Mouse (Mus musculus) urinary bladder, postnatal 10 days (tissue): Measurements from ENCODE around the gene Ppm1j.
"Not testable (repeated sequence)": the region's sequence is repeated elsewhere in the genome, so short reads cannot be mapped to it uniquely, and the experiment has no call there.

Experiments used
- DNase-seq: peaks from one replicate; pipeline ENCODE4 v3.0.0; 2022; ENCODE audit warnings: low spot score

The Ppm1j gene

DNA sequence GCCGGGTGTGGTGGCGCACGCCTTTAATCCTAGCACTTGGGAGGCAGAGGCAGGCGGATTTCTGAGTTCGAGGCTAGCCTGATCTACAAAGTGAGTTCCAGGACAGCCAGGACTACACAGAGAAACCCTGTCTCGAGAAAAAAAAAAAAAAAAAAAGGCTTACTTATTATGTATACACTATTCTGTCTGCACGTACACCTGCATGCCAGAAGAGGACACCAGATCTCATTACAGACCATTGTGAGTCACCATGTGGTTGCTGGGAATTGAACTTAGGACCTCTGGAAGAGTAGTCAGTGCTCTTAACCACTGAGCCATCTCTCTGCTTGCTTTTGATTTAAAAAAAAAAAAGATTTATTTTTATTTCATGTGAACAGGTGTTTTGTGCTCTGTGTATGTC is 32.4 kb downstream of the Ppm1j start:
- DNase-seq, result not testable (repeated sequence)

DNA sequence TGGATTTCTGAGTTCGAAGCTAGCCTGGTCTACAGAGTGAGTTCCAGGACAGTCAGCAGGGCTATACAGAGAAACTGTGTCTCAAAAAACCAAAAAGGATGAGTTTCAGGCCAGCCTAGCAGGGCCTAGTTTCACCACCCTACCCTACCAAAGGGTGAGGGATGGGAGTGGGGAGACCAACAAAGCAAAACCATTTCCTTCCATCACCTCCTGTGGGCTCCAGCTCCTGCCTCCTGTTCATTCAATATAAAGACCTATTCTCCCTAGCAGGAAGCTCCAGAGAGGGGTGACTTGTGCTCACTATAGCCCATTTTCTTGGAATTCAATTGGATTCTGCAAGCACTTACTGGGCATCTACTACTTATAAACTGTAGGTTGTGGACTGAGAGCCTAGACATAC is 33.9 kb downstream of the Ppm1j start:
- DNase-seq, result no peak

DNA sequence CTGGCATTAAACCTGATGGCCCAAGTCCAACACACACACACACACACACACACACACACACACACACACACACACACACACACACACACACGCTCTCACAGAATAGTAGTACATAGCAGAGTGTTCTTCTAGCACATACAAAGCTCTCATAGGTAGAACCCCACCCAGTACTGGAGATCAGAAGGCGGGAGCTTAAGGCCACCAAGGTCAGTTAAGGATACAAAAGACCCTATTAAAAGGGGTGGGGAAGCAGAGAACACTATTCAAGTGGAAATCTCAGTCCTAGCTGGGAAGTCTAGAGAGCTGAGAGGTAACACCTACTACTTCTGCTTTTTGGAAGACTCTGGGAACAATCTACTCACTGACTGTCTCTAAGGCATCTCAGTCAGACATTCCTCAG is 34.5 kb downstream of the Ppm1j start:
- DNase-seq, result no peak

DNA sequence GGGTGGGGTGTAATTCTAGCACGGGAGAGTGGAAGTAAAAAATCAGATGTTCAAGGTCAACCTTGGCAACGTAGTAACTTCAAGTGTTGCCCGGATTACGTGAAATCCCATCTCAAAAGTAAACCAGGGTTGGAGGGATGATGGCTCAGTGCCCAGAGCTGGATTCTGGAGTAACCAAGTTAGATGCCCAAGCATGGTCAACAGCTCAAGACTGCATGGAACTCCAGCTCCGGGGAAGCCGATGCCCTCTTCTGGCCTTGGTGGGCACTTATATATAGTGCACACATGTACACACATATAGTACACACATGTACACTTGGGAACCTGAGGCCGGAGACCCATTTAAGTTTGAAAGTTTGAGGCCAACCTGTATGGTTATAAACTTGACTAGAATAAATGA is 35.3 kb downstream of the Ppm1j start:
- no peak for DNase-seq

DNA sequence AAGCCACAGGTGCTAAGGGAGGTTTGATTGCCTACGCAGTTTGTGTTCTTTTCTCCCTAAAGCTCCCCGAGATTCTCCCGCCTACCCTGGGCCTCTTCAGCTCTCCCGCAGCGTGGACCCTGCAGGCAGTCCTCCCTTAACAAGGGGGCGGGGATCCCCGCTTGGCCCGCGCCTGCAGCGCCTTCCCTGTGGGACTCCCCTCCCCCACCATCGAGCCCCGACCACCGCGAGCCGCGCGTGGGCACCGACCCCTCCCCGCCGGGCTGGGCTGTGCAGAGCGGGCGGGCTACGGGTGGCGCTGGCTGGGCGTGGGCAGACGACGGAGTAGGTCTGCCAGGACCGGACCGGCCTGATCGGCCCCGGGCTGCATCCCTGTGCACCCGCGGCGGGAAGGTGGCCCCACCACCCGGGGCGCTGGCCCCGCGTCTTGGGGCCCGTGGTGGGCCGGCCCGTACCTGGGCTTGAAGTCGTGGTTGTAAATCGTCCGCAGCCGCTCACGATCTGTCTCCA is 36.7 kb downstream of the Ppm1j start:
- DNase-seq, result no peak

DNA sequence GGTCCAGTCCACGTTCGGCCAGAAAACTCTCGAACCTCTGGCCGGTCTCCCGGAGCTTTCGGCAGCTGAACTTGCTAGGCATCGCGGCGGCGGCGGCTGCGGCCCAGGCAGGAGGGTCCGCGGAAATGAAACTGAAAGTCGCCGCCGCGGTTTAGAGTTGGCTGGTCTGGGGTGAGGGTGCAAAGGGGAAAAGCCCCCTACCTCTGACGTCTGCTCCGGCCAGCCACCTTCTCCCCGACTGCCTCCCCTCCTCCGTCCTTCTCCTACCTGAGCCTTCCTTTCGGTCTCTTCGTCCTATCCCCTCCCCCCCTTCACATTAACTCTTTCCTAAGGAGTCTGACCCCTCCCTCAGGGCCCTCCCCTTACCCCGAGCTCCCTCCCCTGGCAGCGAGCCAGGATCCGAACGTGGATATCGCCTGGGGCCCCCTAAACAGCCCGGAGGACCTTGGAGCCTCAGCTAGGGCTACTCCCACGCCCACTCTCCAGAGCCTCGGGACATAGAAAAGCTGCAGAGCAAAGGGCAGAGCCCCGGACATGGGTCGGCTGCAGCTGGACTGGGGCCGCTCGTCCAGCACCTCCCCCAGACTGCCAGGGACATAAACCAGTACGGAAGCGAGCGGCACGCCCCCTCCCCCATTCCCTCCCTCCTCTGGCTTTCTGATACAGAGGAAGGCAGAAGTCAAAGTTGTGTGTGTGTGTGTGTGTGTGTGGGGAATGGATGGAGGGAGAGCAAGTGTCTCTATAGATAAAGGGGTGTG is 37.3 kb downstream of the Ppm1j start, which contains the start of gene Mov10:
Mov10 (minus strand) TSS at position 573 of the 758 bp plus-strand sequence.
- DNase-seq, result no peak

DNA sequence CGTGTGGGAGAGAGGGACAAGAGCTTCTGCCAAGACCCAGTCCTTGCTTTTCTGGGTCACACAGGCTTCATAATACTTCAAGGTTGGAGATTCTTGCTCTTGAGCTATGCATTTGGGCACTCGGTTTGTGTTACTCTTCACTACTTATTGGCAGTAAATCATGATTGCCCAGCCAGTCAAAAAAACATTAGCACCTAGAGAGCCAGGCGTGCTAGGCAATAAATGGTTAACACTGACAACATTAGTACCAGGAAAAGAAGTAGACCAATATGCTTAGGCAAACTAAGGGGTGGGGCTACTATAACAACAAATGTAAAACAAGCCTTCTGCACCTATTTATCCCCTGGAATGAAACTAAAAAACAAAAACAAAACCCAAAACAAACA is 37.9 kb downstream of the Ppm1j start:
- DNase-seq, result no peak

DNA sequence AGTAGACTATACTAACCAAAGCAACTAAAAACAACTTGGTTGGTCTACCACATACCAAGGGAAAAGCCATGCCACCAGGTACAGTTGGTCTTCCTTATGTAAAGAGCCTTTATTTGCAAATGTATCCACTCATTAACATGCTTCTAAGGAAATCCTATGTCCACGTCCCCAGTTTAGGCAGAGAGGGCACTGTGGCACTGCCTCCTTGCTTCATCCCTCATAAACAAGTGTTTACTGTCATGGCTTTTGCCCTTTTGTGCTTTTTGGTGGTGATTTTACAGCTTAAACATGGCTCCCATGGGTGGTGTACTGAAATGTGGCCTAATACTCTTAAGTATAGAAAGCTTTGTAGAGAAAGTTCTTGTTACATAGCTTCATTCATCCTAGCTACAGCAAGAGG is 39.6 kb downstream of the Ppm1j start:
- DNase-seq, result no peak

DNA sequence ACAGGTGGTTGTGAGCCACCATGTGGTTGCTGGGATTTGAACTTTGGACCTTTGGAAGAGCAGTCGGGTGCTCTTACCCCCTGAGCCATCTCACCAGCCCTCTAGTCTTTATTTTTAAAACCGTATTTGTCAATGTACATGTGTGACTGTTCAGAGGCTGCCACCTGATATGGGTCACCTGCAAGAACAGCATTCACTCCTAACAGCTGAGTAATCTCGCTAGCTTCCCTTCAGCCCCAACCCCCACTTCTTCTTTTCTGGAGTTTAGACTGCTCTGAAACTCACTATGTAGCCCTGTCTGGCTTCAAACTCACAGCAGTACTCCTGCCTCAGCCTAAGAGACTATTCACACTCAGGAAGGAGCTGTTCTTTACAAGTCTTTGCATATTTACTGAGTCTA is 41.6 kb downstream of the Ppm1j start:
- no peak for DNase-seq
